Mouse (Mus musculus): ENCODE data around the gene Klf7. TPM values are rescaled to one million over a fixed set of nuclear protein-coding genes. Genes with fewer than 3 reads are reported as not detected.
A peak's percentile ranks its signal among the peaks of the same experiment; 100 is the strongest.

Klf7 gene
- polyA plus RNA-seq, 1 experiment, result 11.8 TPM

GRCm38 (mm10) chr1:64088604-64089320, 33.3 kb downstream of the Klf7 start:
- H3K4me3 ChIP-seq (ENCODE audit: insufficient read depth, low read length), result no peak overlapping the region
- H3K4me1 ChIP-seq (ENCODE audit: control insufficient read depth, insufficient read depth, low read length), result peaks cover 12% of the 10 kb centered on the region
- TF ChIP-seq POLR2A (IDR thresholded peaks at IDR 0.05; ENCODE audit: borderline replicate concordance, low read depth, low read length), result no peak
- no peak for TF ChIP-seq CTCF (IDR thresholded peaks at IDR 0.05; ENCODE audit: low read depth, low read length)
- no peak overlapping the region for H3K27ac ChIP-seq (ENCODE audit: insufficient read depth, low read depth, low read length)

DNA sequence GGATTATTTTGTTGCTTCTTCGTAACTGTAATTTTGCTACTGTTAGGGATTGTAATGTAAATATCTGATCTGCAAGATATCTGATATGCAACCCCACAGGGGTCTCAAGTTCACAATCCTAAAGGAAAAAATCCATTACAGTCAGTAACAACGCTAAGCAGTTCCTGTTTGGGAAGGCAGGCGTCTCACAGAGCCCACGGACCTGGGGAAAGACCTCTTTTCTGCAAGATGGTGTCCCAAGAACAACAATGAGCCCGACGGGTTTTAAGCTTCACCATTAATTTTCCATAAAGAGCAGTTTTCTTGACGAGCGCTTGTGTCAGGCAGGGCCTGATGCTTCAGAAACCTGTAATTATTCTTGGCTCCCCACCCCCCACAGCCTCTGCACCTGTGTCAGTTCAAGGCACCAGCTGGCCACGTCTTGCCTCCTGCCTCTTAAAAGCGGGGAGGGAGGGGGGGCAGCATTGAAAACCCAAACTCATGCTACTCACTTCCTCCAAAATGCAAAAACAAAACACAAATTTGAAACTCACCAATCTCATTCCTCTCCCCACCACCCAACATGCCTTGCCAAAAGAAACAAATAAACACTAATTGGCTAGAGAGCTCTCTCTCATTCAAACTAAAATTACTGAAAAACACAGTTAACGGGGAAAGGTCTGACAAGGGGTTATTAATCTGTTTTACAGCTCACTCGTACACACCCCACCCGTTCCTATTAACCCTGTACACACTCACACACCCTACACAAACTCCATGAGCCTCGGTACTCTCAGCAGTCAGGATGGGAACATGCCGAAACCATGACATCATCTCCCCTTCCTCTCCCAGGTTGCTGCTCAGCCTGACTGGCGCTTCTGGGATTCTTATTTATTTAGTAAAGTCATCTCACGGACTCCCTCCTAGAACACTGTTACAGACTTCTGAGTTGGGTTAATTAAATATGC, 34.2 kb downstream of the Klf7 start:
- no peak overlapping the region for H3K4me3 ChIP-seq (ENCODE audit: insufficient read depth, low read length)
- H3K27ac ChIP-seq (ENCODE audit: insufficient read depth, low read depth, low read length), result no peak overlapping the region
- TF ChIP-seq CTCF (IDR thresholded peaks at IDR 0.05; ENCODE audit: low read depth, low read length) (no peak), POLR2A (IDR thresholded peaks at IDR 0.05; ENCODE audit: borderline replicate concordance, low read depth, low read length) (no peak)
- H3K4me1 ChIP-seq (ENCODE audit: control insufficient read depth, insufficient read depth, low read length), result peaks cover 10% of the 10 kb centered on the region

DNA sequence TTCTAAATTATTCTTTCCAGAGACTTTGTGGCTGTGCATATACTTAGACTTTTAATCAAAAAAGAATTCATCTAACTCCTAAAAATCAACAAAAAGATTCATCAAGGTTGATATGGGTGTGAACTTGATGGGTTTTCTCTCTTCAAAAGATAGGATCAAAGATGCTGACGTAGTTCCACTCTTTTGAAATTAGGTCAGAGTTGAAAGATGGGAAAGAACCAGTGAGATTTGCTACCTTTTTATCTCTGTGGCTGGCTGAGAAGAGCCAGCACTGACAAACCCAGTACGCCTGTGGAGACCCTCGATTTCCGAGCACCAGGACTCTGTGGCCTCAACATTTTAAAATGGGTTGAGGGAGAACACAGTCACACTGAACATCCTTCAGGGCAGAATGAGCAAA, 36.2 kb downstream of the Klf7 start:
- H3K4me1 ChIP-seq (ENCODE audit: control insufficient read depth, insufficient read depth, low read length), result peaks cover 16% of the 10 kb centered on the region
- H3K4me3 ChIP-seq (ENCODE audit: insufficient read depth, low read length), result no peak overlapping the region
- TF ChIP-seq POLR2A (IDR thresholded peaks at IDR 0.05; ENCODE audit: borderline replicate concordance, low read depth, low read length) (no peak), CTCF (IDR thresholded peaks at IDR 0.05; ENCODE audit: low read depth, low read length) (no peak)
- no peak overlapping the region for H3K27ac ChIP-seq (ENCODE audit: insufficient read depth, low read depth, low read length)

DNA sequence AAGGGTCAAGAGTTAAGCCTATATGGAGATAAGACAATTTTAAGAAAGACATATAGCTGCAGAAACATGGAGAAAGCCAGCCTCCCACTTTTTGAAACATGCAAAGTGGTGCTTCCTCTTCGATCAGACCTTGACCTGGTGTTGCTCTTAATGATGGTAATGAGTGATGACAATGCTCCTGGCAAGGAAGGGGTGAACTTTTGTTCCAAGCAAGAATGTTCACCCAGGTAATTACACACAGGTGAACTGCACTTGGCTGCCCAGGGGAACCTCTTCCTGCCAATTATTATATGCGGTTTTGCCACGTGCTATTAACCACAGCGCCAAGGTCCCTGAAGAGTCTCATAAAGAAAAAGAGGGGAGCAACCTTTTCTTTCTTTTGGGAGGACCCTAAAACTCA, 36.7 kb downstream of the Klf7 start:
- TF ChIP-seq CTCF (IDR thresholded peaks at IDR 0.05; ENCODE audit: low read depth, low read length), result no peak
- TF ChIP-seq POLR2A (IDR thresholded peaks at IDR 0.05; ENCODE audit: borderline replicate concordance, low read depth, low read length), result no peak
- peaks cover 20% of the 10 kb centered on the region for H3K4me1 ChIP-seq (ENCODE audit: control insufficient read depth, insufficient read depth, low read length)
- H3K27ac ChIP-seq (ENCODE audit: insufficient read depth, low read depth, low read length), result no peak overlapping the region
- H3K4me3 ChIP-seq (ENCODE audit: insufficient read depth, low read length), result no peak overlapping the region

DNA sequence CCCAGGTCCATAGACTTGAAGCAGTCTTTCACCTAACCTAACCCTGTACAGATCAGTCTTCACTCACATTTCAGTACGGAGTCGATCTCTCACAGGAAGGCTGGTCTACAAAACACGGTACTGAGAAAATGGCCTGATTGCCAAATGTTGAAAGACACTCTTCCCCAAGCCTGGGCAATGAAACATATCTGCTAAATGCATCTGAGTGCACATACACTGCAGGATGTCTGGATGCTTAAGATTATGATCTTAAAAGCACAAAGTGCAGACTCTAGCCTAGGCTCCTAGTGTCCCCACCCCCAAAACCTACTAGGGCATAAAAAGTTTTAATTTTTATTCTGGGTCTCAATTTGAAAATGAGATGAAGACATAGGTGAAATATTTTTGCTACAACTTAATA, 37.4 kb downstream of the Klf7 start:
- no peak overlapping the region for H3K27ac ChIP-seq (ENCODE audit: insufficient read depth, low read depth, low read length)
- no peak overlapping the region for H3K4me3 ChIP-seq (ENCODE audit: insufficient read depth, low read length)
- TF ChIP-seq POLR2A (IDR thresholded peaks at IDR 0.05; ENCODE audit: borderline replicate concordance, low read depth, low read length), result no peak
- TF ChIP-seq CTCF (IDR thresholded peaks at IDR 0.05; ENCODE audit: low read depth, low read length), result no peak
- H3K4me1 ChIP-seq (ENCODE audit: control insufficient read depth, insufficient read depth, low read length), result peaks cover 18% of the 10 kb centered on the region

- Histone ChIP-seq H3K4me1 (ENCODE audit: control insufficient read depth, insufficient read depth, low read length) (peaks cover 42% of the 10 kb centered on the region), H3K4me3 (ENCODE audit: insufficient read depth, low read length) (no peak overlapping the region), H3K27ac (ENCODE audit: insufficient read depth, low read depth, low read length) (no peak overlapping the region)
- TF ChIP-seq CTCF (IDR thresholded peaks at IDR 0.05; ENCODE audit: low read depth, low read length), result no peak
- TF ChIP-seq POLR2A (IDR thresholded peaks at IDR 0.05; ENCODE audit: borderline replicate concordance, low read depth, low read length), result no peak
Measured at GRCm38 (mm10) chr1:64081791-64082190, 40.3 kb downstream of the Klf7 start.

DNA sequence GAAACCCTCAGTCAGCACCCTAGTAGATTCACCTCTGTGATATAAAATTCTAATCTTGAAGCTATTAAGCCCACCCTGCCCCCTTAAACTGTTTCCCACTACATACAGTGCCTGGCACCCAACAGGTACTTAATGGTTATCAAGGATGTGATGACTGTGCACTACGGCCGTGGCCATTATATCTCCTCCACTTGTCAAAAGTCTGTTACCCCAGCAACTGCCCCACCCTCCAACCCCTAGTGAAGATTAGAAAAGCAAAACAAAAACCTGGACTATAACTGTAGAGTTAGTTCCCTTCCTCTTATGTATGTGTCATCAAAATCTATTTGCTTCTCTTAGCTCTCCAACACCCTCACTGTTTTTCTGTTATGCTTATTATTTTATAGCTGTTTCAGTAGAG, 40.9 kb downstream of the Klf7 start:
- no peak overlapping the region for H3K4me3 ChIP-seq (ENCODE audit: insufficient read depth, low read length)
- H3K4me1 ChIP-seq (ENCODE audit: control insufficient read depth, insufficient read depth, low read length), result peaks cover 45% of the 10 kb centered on the region
- no peak overlapping the region for H3K27ac ChIP-seq (ENCODE audit: insufficient read depth, low read depth, low read length)
- no peak for TF ChIP-seq POLR2A (IDR thresholded peaks at IDR 0.05; ENCODE audit: borderline replicate concordance, low read depth, low read length)
- TF ChIP-seq CTCF (IDR thresholded peaks at IDR 0.05; ENCODE audit: low read depth, low read length), result no peak

DNA sequence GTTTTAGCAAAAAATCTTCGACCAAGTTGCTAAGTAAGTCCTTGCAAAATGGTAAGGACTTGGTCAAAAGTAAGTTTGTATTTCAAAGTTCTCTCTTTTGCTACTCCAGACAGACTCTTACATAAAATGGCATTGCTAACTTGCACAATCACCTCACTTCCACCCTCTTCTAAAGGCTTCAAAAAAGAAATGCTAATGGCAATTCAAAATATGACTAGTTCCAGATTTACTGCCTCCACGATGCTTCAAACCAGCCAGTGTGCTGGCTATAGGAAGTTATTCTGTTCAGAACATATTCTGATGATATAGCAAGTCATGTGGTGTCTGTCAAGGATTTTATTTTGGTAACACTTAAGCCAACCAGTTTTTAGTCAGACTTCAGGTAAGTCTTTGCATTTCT, 41.8 kb downstream of the Klf7 start:
- no peak overlapping the region for H3K4me3 ChIP-seq (ENCODE audit: insufficient read depth, low read length)
- peaks cover 45% of the 10 kb centered on the region for H3K4me1 ChIP-seq (ENCODE audit: control insufficient read depth, insufficient read depth, low read length)
- H3K27ac ChIP-seq (ENCODE audit: insufficient read depth, low read depth, low read length), result peak overlapping the region; percentile 24
- no peak for TF ChIP-seq POLR2A (IDR thresholded peaks at IDR 0.05; ENCODE audit: borderline replicate concordance, low read depth, low read length)
- TF ChIP-seq CTCF (IDR thresholded peaks at IDR 0.05; ENCODE audit: low read depth, low read length), result no peak

DNA sequence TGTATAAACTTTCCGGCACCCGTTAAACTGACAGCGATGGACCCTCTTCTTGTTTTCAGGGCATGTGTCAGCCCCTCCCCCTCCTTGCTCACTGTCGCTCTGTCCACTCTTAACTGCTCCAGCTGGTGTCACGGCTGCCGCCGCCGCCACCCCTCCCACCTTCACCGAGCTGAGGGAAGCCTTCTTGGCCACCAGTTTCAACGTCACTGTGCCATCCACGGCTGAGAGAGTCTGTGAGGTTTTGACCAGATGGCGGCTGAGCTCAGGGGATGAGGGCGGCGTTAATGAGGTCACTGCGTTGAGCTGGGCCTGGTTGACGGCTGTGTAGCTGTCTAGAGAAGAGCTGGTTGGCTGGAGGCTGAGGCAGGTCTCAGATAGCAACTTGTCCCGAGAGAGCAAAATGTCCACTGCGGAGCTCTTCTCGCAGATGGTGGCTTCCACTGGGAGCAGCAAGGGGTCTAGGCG, 43.3 kb downstream of the Klf7 start:
- Histone ChIP-seq H3K4me1 (ENCODE audit: control insufficient read depth, insufficient read depth, low read length) (peaks cover 45% of the 10 kb centered on the region), H3K27ac (ENCODE audit: insufficient read depth, low read depth, low read length) (no peak overlapping the region), H3K4me3 (ENCODE audit: insufficient read depth, low read length) (no peak overlapping the region)
- TF ChIP-seq CTCF (IDR thresholded peaks at IDR 0.05; ENCODE audit: low read depth, low read length) (no peak), POLR2A (IDR thresholded peaks at IDR 0.05; ENCODE audit: borderline replicate concordance, low read depth, low read length) (no peak)

All from bone marrow macrophage, adult 2 months (primary cell).